14 mouse cellular contexts compared by ENCODE assay signal in the genomic region with DNA sequence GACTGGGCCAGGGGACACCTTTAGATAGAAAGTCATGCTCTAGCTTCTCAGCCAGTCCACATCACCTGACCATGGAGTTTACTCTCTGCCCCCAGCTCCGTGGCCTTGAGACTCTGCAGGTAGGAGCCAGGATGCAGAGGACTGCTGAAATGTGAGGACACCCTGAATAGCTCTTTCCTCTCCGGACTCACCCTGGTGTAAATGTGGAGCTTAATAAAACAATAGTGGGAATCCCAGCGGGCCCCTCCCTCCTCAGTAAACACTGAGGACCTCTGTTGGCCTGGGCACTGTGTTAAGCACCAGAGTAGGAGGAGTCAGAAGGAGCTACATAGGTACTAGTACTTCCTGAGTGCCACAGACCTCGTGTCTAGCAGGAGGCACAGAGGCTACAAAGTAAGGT. TPM values are rescaled to one million over a fixed set of nuclear protein-coding genes. Genes with fewer than 3 reads are reported as not detected.
DNase-seq lines count a peak whose midpoint lies in the region; ATAC-seq and TF ChIP-seq lines count a peak whose summit lies in the region.
"Had no signal": no experiment of that assay in that cellular context is flagged by ENCODE, and none has a peak within 500 bp of the region (broad histone marks: within the 10 kb centered on the region; RNA-seq: fewer than 3 reads in every experiment).

No protein-coding gene starts in this region.

- H3K4me2 ChIP-seq in intestine, embryonic 15.5 days (replicated peaks): no peak overlapping the region
- H3K4me2 ChIP-seq in liver, postnatal 0 days (ENCODE audit: low read depth, low read length): peak overlapping the region; percentile 51
- no peak overlapping the region for H3K4me2 ChIP-seq in hindbrain, embryonic 13.5 days
- H3K4me2 ChIP-seq: midbrain, embryonic 15.5 days; neural tube, embryonic 15.5 days had no signal

- H3K36me3 ChIP-seq in intestine, embryonic 15.5 days: no peaks in the 10 kb centered on the region
- H3K36me3 ChIP-seq in liver, postnatal 0 days (replicated peaks; ENCODE audit: insufficient read depth, low read length): peaks cover 9% of the 10 kb centered on the region
- no peaks in the 10 kb centered on the region for H3K36me3 ChIP-seq in hindbrain, embryonic 13.5 days
- H3K36me3 ChIP-seq: midbrain, embryonic 15.5 days had no signal

- no peak for TF ChIP-seq EP300 in liver, postnatal 0 days (IDR thresholded peaks at IDR 0.05; ENCODE audit: low read depth)

- H3K9ac ChIP-seq in intestine, embryonic 15.5 days: no peak overlapping the region
- peak overlapping the region; percentile 45 for H3K9ac ChIP-seq in liver, postnatal 0 days (replicated peaks)
- no peak overlapping the region for H3K9ac ChIP-seq in hindbrain, embryonic 13.5 days
- H3K9ac ChIP-seq: midbrain, embryonic 15.5 days; neural tube, embryonic 15.5 days had no signal

- H3K27me3 ChIP-seq in intestine, embryonic 15.5 days (replicated peaks): no peaks in the 10 kb centered on the region
- no peaks in the 10 kb centered on the region for H3K27me3 ChIP-seq in liver, postnatal 0 days (ENCODE audit: insufficient read depth, low read length)
- H3K27me3 ChIP-seq in hindbrain, embryonic 13.5 days: 0 out of 2 replicates have a peak, but pooled peaks cover 5% of the 10 kb centered on the region
- H3K27me3 ChIP-seq: midbrain, embryonic 15.5 days; neural tube, embryonic 15.5 days had no signal

- DNase-seq in kidney, adult 11 months: peak; percentile 60
- no peak for DNase-seq in kidney, postnatal 10 days
- peak; percentile 80 for DNase-seq in ES-CJ7 (ENCODE audit: low read depth, low spot score)
- DNase-seq in liver, postnatal 0 days: peak; percentile 16
- DNase-seq in cerebellum, postnatal 4 days (ENCODE audit: low spot score in 2 of 2): no peak
- DNase-seq: adrenal gland, postnatal 25 days; lung, postnatal 14 days; right cerebral cortex, adult 18-20 months; thymus, postnatal 36 days had no signal

- 23% methylated on average over 4 of the region's 4 CpGs for WGBS in intestine, embryonic 15.5 days
- WGBS in liver, postnatal 0 days (ENCODE audit: insufficient replicate concordance): 53% methylated on average over 4 of the region's 4 CpGs
- WGBS in hindbrain, embryonic 13.5 days: 45% methylated on average over 4 of the region's 4 CpGs

- peak overlapping the region; percentile 36; the same call in 1 of the 2 replicates for H3K27ac ChIP-seq in intestine, embryonic 15.5 days
- peak overlapping the region; percentile 91 for H3K27ac ChIP-seq in liver, postnatal 0 days (ENCODE audit: low read depth)
- no peak overlapping the region for H3K27ac ChIP-seq in hindbrain, embryonic 13.5 days
- H3K27ac ChIP-seq: midbrain, embryonic 15.5 days; neural tube, embryonic 15.5 days had no signal

- no peak for TF ChIP-seq CTCF in liver, postnatal 0 days (IDR thresholded peaks at IDR 0.05; ENCODE audit: low read depth)

- no peaks in the 10 kb centered on the region for H3K9me3 ChIP-seq in intestine, embryonic 15.5 days
- H3K9me3 ChIP-seq in liver, postnatal 0 days (ENCODE audit: low read length): no peaks in the 10 kb centered on the region
- no peaks in the 10 kb centered on the region for H3K9me3 ChIP-seq in hindbrain, embryonic 13.5 days
- H3K9me3 ChIP-seq: midbrain, embryonic 15.5 days; neural tube, embryonic 15.5 days had no signal

- peak; percentile 75 for ATAC-seq in intestine, embryonic 15.5 days
- no peak for ATAC-seq in liver, postnatal 0 days
- no peak for ATAC-seq in hindbrain, embryonic 13.5 days (ENCODE audit: low FRiP score)
- ATAC-seq in monocyte, adult 5-6 weeks (replicated peaks; ENCODE audit: insufficient number of reproducible peaks, low FRiP score, low TSS enrichment, poor library complexity, severe bottlenecking): no peak
- ATAC-seq: midbrain, embryonic 15.5 days had no signal

- H3K4me3 ChIP-seq in intestine, embryonic 15.5 days (replicated peaks): no peak overlapping the region
- no peak overlapping the region for H3K4me3 ChIP-seq in liver, postnatal 0 days (ENCODE audit: low read depth, low read length)
- H3K4me3 ChIP-seq in hindbrain, embryonic 13.5 days: no peak overlapping the region
- H3K4me3 ChIP-seq: midbrain, embryonic 15.5 days; neural tube, embryonic 15.5 days had no signal

- peaks cover 22% of the 10 kb centered on the region for H3K4me1 ChIP-seq in intestine, embryonic 15.5 days (replicated peaks)
- peaks cover 41% of the 10 kb centered on the region for H3K4me1 ChIP-seq in liver, postnatal 0 days (ENCODE audit: insufficient read depth)
- peaks cover 19% of the 10 kb centered on the region for H3K4me1 ChIP-seq in hindbrain, embryonic 13.5 days (replicated peaks)

RNA-seq across cellular contexts. Expression of a gene that starts 13.2 kb away (rescaled TPM):
- polyA plus RNA-seq in intestine, embryonic 15.5 days (2015; fragmentation: Nextera tagmentation; extraction: Ambion mirVana): 40.1 and 40.3 TPM in 2 replicates
- polyA plus RNA-seq in liver, postnatal 0 days (2015; fragmentation: Nextera tagmentation; extraction: Ambion mirVana): 428 and 466 TPM in 2 replicates
- polyA plus RNA-seq in hindbrain, embryonic 13.5 days (2015; fragmentation: Nextera tagmentation; extraction: Ambion mirVana): 15.2 and 16.3 TPM in 2 replicates
- total RNA-seq in monocyte, adult 5-6 weeks (2017): 48.7 to 59.9 TPM (median 49.7 TPM) in 3 replicates

Comparison
In these comparisons a context has a peak if more than half of its experiments do, and no peak if none do; other contexts are left out.
1. DNase-seq: peak in kidney, adult 11 months (single experiment), ES-CJ7 (single experiment) and liver, postnatal 0 days (single experiment); none in kidney, postnatal 10 days (single experiment) and cerebellum, postnatal 4 days (0 of 2).
2. RNA of a gene that starts 13.2 kb away (polyA plus RNA-seq): 428 to 466 TPM in liver, postnatal 0 days; 40.1 to 40.3 TPM in intestine, embryonic 15.5 days and 15.2 to 16.3 TPM in hindbrain, embryonic 13.5 days; every median in the first group is over 10 times any median in the second.